Mouse (Mus musculus) intestine, embryonic 16.5 days (tissue): ENCODE measurements around the gene Pirb. TPM values are rescaled to one million over a fixed set of nuclear protein-coding genes. Genes with fewer than 3 reads are reported as not detected.
A peak's percentile ranks its signal among the peaks of the same experiment; 100 is the strongest.

ENCODE experiments used
- ATAC-seq: fragments of 200-750 bp; cut with Nextera tagmentation; 2 replicates; pipeline ENCODE4 v1.8.0; 2017; ENCODE audit warnings: moderate TSS enrichment, moderate library complexity
- H3K27ac ChIP-seq: fragments of 300-500 bp; sonication (generic); 2 replicates; pipeline ENCODE4 v1.5.1; 2014; ENCODE audit warnings: mild to moderate bottlenecking, low read length
- H3K27me3 ChIP-seq: fragments of 300-500 bp; sonication (generic); replicated peaks from 2 replicates; pipeline ENCODE4 v1.6.1; 2014; ENCODE audit warnings: low read length, control low read depth, mixed read lengths; ENCODE audit not compliant: control insufficient read depth, insufficient read depth
- H3K36me3 ChIP-seq: fragments of 300-500 bp; sonication (generic); 2 replicates; pipeline ENCODE4 v1.6.1; 2014; ENCODE audit warnings: low read length, control low read depth; ENCODE audit not compliant: control insufficient read depth, insufficient read depth
- H3K4me1 ChIP-seq: fragments of 300-500 bp; sonication (generic); 2 replicates; pipeline ENCODE4 v1.6.1; 2014; ENCODE audit warnings: low read length, control low read depth, mixed read lengths; ENCODE audit not compliant: control insufficient read depth, insufficient read depth
- H3K4me2 ChIP-seq: fragments of 300-500 bp; sonication (generic); 2 replicates; pipeline ENCODE4 v1.6.1; 2014; ENCODE audit warnings: low read depth, low read length, control low read depth
- H3K4me3 ChIP-seq: fragments of 300-500 bp; sonication (generic); 2 replicates; pipeline ENCODE4 v1.5.1; 2014; ENCODE audit warnings: mild to moderate bottlenecking, low read length
- H3K9ac ChIP-seq: fragments of 300-500 bp; sonication (generic); 2 replicates; pipeline ENCODE4 v1.6.1; 2014; ENCODE audit warnings: low read depth, low read length
- H3K9me3 ChIP-seq: fragments of 300-500 bp; sonication (generic); 2 replicates; pipeline ENCODE4 v1.6.1; 2016; ENCODE audit warnings: low read length, control low read depth; ENCODE audit not compliant: control insufficient read depth
- WGBS: fragments of 180-500 bp; shearing (Covaris S2); extraction: QIAGEN DNeasy Blood & Tissue Kit; methylation state at CpG from one replicate; pipeline ENCODE4 v1.1.7; 2014; 5-methylcytosine and 5-hydroxymethylcytosine counted together
- polyA plus RNA-seq: library from polyadenylated mRNA; unstranded; fragments of >200 nt; fragmentation: Nextera tagmentation; extraction: Ambion mirVana; gene quantifications from 2 replicates; pipeline ENCODE4 v1.2.1, GENCODE M21; 2015

Gene Pirb
- polyA plus RNA-seq, 1 experiment from 2014 or later: 0.94 TPM

- Histone ChIP-seq H3K36me3 (no peaks in the 10 kb centered on the region), H3K27ac (peak within 1 kb of the TSS; percentile 67), H3K9ac (peak within 1 kb of the TSS; percentile 65), H3K27me3 (no peaks in the 10 kb centered on the region), H3K4me2 (peak within 1 kb of the TSS; percentile 50), H3K9me3 (no peaks in the 10 kb centered on the region), H3K4me1 (peaks cover 4% of the 10 kb centered on the region; the same call in 1 of the 2 replicates), H3K4me3 (peak within 1 kb of the TSS; percentile 49)
- ATAC-seq: peak; percentile 91
- WGBS: 33% methylated on average over 9 of the region's 9 CpGs
These were observed 42.8 kb downstream of the Pirb start, which contains the start of gene Tmc4 for GRCm38 (mm10) chr7:3677342-3677741. Tmc4 (minus strand) TSS chr7:3677553.

- Histone ChIP-seq H3K9ac (peak overlapping the region; percentile 65), H3K36me3 (no peaks in the 10 kb centered on the region), H3K27me3 (no peaks in the 10 kb centered on the region), H3K27ac (peak overlapping the region; percentile 67), H3K4me2 (peak overlapping the region; percentile 50), H3K9me3 (no peaks in the 10 kb centered on the region), H3K4me3 (peak overlapping the region; percentile 49), H3K4me1 (peaks cover 4% of the 10 kb centered on the region; the same call in 1 of the 2 replicates)
- peak; percentile 57 for ATAC-seq
- WGBS: 67% methylated on average over 12 of the region's 12 CpGs
These were observed 43.8 kb downstream of the Pirb start for GRCm38 (mm10) chr7:3676371-3676770.

- Histone ChIP-seq H3K4me3 (no peak overlapping the region), H3K27ac (no peak overlapping the region), H3K27me3 (no peaks in the 10 kb centered on the region), H3K9me3 (no peaks in the 10 kb centered on the region), H3K9ac (0 out of 2 replicates have a peak overlapping the region, but pooled peaks have one; percentile 30), H3K36me3 (0 out of 2 replicates have a peak, but pooled peaks cover 2% of the 10 kb centered on the region), H3K4me1 (peaks cover 4% of the 10 kb centered on the region; the same call in 1 of the 2 replicates), H3K4me2 (no peak overlapping the region)
- WGBS: 75% methylated on average over 3 of the region's 3 CpGs
- ATAC-seq: no peak
These were observed 45.0 kb downstream of the Pirb start for GRCm38 (mm10) chr7:3675228-3675548.

GRCm38 (mm10) chr7:3674507-3675227 is 45.5 kb downstream of the Pirb start:
- H3K27me3 ChIP-seq: no peaks in the 10 kb centered on the region
- 0 out of 2 replicates have a peak overlapping the region, but pooled peaks have one; percentile 30 for H3K9ac ChIP-seq
- H3K4me3 ChIP-seq: no peak overlapping the region
- no peaks in the 10 kb centered on the region for H3K9me3 ChIP-seq
- peaks cover 4% of the 10 kb centered on the region; the same call in 1 of the 2 replicates for H3K4me1 ChIP-seq
- 0 out of 2 replicates have a peak, but pooled peaks cover 3% of the 10 kb centered on the region for H3K36me3 ChIP-seq
- 73% methylated on average over 10 of the region's 10 CpGs for WGBS
- ATAC-seq: peak; percentile 68
- no peak overlapping the region for H3K4me2 ChIP-seq
- H3K27ac ChIP-seq: no peak overlapping the region

- Histone ChIP-seq H3K4me3 (peak overlapping the region; percentile 35), H3K27ac (peak overlapping the region; percentile 59)
These were observed 53.2 kb downstream of the Pirb start for GRCm38 (mm10) chr7:3666921-3667391.

GRCm38 (mm10) chr7:3665215-3666114 is 54.7 kb downstream of the Pirb start, which contains the start of gene Leng1:
Leng1 (minus strand) TSS chr7:3665840.
- peak within 1 kb of the TSS; percentile 93 for H3K27ac ChIP-seq
- H3K4me2 ChIP-seq: peak within 1 kb of the TSS; percentile 81
- peaks cover 25% of the 10 kb centered on the region for H3K4me1 ChIP-seq
- peak; percentile 98 for ATAC-seq
- H3K9me3 ChIP-seq: no peaks in the 10 kb centered on the region
- H3K36me3 ChIP-seq: peaks cover 15% of the 10 kb centered on the region; the same call in 1 of the 2 replicates
- 3% methylated on average over 45 of the region's 45 CpGs for WGBS
- H3K9ac ChIP-seq: peak within 1 kb of the TSS; percentile 83
- H3K4me3 ChIP-seq: peak within 1 kb of the TSS; percentile 71
- no peaks in the 10 kb centered on the region for H3K27me3 ChIP-seq

More at GRCm38 (mm10) chr7:3666921-3667391, 53.2 kb downstream of the Pirb start:
- peaks cover 25% of the 10 kb centered on the region for H3K4me1 ChIP-seq
- ATAC-seq: peak; percentile 58
- peak overlapping the region; percentile 30 for H3K4me2 ChIP-seq
- no peaks in the 10 kb centered on the region for H3K27me3 ChIP-seq
- peak overlapping the region; percentile 57 for H3K9ac ChIP-seq
- 18% methylated on average over 14 of the region's 14 CpGs for WGBS
- H3K9me3 ChIP-seq: no peaks in the 10 kb centered on the region
- H3K36me3 ChIP-seq: peaks cover 15% of the 10 kb centered on the region; the same call in 1 of the 2 replicates

GRCm38 (mm10) chr7:3664524-3665214 is 55.5 kb downstream of the Pirb start:
- Histone ChIP-seq H3K4me2 (peak overlapping the region; percentile 81), H3K27me3 (no peaks in the 10 kb centered on the region), H3K4me1 (peaks cover 25% of the 10 kb centered on the region), H3K27ac (peak overlapping the region; percentile 93), H3K36me3 (peaks cover 18% of the 10 kb centered on the region; the same call in 1 of the 2 replicates), H3K9me3 (no peaks in the 10 kb centered on the region), H3K9ac (peak overlapping the region; percentile 83), H3K4me3 (peak overlapping the region; percentile 71)
- WGBS: 22% methylated on average over 15 of the region's 15 CpGs
- ATAC-seq: peak; percentile 60
